Mouse (Mus musculus): ENCODE data around the gene Srgap1.

- TF ChIP-seq CTCF (IDR thresholded peaks at IDR 0.05; ENCODE audit: low read depth, low read length) = no peak
- no peak for TF ChIP-seq GATA1 (IDR thresholded peaks at IDR 0.05; ENCODE audit: borderline replicate concordance, low read length)
- no peak for TF ChIP-seq TAL1 (conservative IDR thresholded peaks at IDR 0.05; ENCODE audit: low read depth, low read length)
These were observed 217.3 kb downstream of the Srgap1 start for GRCm38 (mm10) chr10:121829800-121830303.

Measured in G1E (cell line).